Mouse (Mus musculus) lung, adult 2 months (tissue): Measurements from ENCODE around the gene Gxylt2. TPM values are rescaled to one million over a fixed set of nuclear protein-coding genes. Genes with fewer than 3 reads are reported as not detected.

Source experiments
- DNase-seq: peaks from one replicate; pipeline ENCODE4 v3.0.0; 2022
- H3K4me1 ChIP-seq: fragments of 200-500 bp; 2 replicates; pipeline ENCODE4 v1.6.1; 2011; ENCODE audit warnings: low read length; ENCODE audit not compliant: control insufficient read depth, insufficient read depth
- H3K4me3 ChIP-seq: fragments of 200-500 bp; replicated peaks from 2 replicates; pipeline ENCODE3; 2011; ENCODE audit warnings: low read depth, mild to moderate bottlenecking, control low read depth, low read length; ENCODE audit errors: extremely low read depth
- CTCF ChIP-seq: fragments of 200-500 bp; IDR thresholded peaks from 2 replicates; pipeline ENCODE4 v1.5.1; 2011; ENCODE audit warnings: mild to moderate bottlenecking, low read length, control low read depth; ENCODE audit not compliant: insufficient read depth
- POLR2A ChIP-seq: fragments of 200-500 bp; IDR thresholded peaks from 2 replicates; pipeline ENCODE4 v1.6.1; 2011; ENCODE audit warnings: low read depth, mild to moderate bottlenecking, control low read depth, low read length, borderline replicate concordance; ENCODE audit errors: extremely low read depth
- WGBS: fragments of 180-500 bp; shearing (Covaris S2); methylation state at CpG from one replicate; pipeline ENCODE4 v1.1.7; 2018; 5-methylcytosine and 5-hydroxymethylcytosine counted together
- polyA plus RNA-seq: library from polyadenylated mRNA; depleted of rRNA; stranded (reverse); fragments of >200 nt; gene quantifications from 2 replicates; pipeline ENCODE4 v1.2.3, GENCODE M21; 2012

Gene Gxylt2
- polyA plus RNA-seq, 1 experiment = 1.7 TPM

- H3K4me3 ChIP-seq = no peak overlapping the region
- 62% methylated on average over 12 of the region's 12 CpGs for WGBS
- DNase-seq = no peak
- no peaks in the 10 kb centered on the region for H3K4me1 ChIP-seq
- TF ChIP-seq POLR2A (no peak), CTCF (no peak)
Measured at GRCm38 (mm10) chr6:100732376-100733021, 28.0 kb downstream of the Gxylt2 start.

- 80% methylated on average over 10 of the region's 10 CpGs for WGBS
- TF ChIP-seq POLR2A (no peak), CTCF (no peak)
- H3K4me1 ChIP-seq = no peaks in the 10 kb centered on the region
- H3K4me3 ChIP-seq = no peak overlapping the region
- DNase-seq = no peak
Measured at GRCm38 (mm10) chr6:100733218-100733617, 28.7 kb downstream of the Gxylt2 start.

DNA sequence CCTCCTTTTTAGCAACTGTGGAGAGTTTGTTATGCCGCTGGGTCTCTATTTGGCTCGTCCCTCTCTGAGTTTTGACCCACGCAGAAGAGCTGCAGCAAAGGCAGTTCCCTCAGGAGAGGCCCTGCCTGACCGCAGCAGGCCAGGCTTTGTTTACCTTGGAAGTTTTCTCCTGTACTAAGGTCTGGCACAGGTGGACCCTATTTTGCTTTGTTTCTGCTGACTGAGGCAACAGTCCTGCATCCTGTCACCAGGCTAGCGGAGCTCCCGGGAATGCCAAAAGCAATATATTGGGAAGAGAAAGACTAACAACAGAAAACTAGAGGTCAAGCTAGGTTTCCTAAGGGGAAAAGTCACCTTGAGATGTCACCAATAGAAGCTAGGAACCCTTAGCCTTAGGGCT is 29.8 kb downstream of the Gxylt2 start:
- Histone ChIP-seq H3K4me1 (no peaks in the 10 kb centered on the region), H3K4me3 (no peak overlapping the region)
- TF ChIP-seq CTCF (no peak), POLR2A (no peak)
- DNase-seq = no peak
- 74% methylated on average over 6 of the region's 6 CpGs for WGBS

DNA sequence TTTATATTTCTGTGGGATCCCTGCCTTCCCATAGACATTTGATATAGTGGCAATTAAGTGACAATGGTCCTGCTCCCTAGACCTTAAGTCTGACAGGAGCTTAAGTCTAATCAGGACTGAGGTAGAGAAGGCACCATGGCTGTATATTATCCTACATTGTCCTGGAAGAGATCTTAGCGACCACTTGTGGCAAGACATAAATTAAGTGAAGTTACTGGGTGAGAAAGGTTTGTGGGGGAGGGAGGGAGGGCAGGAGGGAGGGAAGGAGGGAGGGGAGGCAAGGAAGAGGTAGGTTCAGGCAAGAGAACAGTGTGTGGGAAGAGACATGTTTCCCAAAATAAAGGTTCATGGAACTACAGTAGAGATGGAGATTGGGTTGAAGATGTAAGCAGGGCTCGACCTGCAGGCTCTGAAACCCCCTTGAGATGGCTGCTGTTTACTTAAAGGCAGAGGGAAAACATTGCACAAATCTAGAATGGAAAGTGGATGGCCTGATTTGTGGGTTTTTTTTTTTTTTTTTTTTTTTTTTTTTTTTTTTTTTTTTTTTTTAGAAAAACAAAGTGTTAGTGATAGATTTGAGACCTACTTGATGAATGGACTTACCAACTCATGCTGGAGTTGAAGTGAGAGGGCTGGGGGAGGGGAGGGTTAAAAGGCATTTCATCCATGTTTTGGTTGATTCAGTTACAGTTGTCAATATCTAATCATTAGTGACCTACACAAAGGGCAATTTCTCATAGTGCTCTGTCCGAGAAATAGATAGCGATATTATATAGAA is 54.1 kb downstream of the Gxylt2 start:
- no peak for DNase-seq
- H3K4me1 ChIP-seq = no peaks in the 10 kb centered on the region
- WGBS = 68% methylated on average over 4 of the region's 4 CpGs
- no peak overlapping the region for H3K4me3 ChIP-seq
- no peak for TF ChIP-seq CTCF
- TF ChIP-seq POLR2A = no peak

DNA sequence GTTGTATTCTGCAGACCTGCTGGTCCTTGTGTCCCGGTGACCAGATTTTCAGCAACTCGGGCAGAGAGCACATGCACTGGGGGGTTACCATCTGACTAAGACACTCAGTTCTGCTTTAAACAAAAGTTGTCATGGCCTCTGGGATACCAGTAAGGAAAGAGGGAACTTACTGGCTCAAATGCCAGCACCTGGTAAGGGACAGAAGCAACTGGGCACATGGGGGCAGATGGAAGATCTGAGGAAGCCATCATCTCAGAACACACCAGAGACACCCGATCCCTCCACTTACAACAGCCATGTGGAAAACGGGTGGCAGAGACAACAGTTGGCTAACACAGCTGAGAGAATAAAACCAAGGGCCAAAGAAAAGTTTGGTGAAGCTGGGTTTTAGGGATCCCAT is 63.2 kb downstream of the Gxylt2 start:
- 83% methylated on average over 4 of the region's 4 CpGs for WGBS
- no peak for TF ChIP-seq CTCF
- TF ChIP-seq POLR2A = no peak

DNA sequence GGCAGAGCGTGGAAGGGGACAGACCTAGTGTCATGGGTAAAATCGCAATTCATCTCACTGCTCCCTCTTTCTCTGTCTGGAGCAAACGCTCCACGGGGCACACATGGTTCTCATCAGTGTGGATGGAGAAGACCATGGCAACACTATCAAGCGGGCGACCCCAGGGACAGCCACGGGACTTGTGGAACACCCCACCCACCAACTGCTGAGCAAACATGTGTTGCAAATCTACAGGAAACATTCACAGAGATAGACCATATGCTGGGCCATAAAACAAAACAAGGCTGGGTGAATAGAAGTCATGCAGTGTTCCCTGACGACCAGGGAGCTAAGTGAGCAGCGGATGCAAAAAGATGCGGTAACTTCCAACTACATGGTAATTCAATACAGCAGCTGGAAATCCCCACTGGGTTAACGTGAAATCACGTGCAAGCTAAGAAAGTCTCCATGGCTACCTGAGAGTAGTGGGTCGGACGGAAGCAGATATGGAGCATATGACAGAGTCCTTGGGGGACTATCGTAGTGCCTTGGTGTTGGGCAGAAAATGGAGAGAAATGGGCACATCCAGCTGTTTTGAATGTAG is 71.5 kb downstream of the Gxylt2 start:
- TF ChIP-seq CTCF = no peak
- DNase-seq = no peak
- WGBS = 84% methylated on average over 15 of the region's 15 CpGs
- no peaks in the 10 kb centered on the region for H3K4me1 ChIP-seq
- H3K4me3 ChIP-seq = no peak overlapping the region

More for the DNA sequence above, 63.2 kb downstream of the Gxylt2 start:
- no peaks in the 10 kb centered on the region for H3K4me1 ChIP-seq
- DNase-seq = no peak
- no peak overlapping the region for H3K4me3 ChIP-seq

GRCm38 (mm10) chr6:100778595-100778994 is 74.1 kb downstream of the Gxylt2 start:
- no peak for DNase-seq
- H3K4me1 ChIP-seq = no peaks in the 10 kb centered on the region
- no peak overlapping the region for H3K4me3 ChIP-seq
- 85% methylated on average over 5 of the region's 5 CpGs for WGBS
- TF ChIP-seq POLR2A = no peak

GRCm38 (mm10) chr6:100780421-100780820 is 75.9 kb downstream of the Gxylt2 start:
- 42% methylated on average over 4 of the region's 4 CpGs for WGBS
- Histone ChIP-seq H3K4me3 (no peak overlapping the region), H3K4me1 (no peaks in the 10 kb centered on the region)
- no peak for TF ChIP-seq POLR2A
- TF ChIP-seq CTCF = no peak
- no peak for DNase-seq

GRCm38 (mm10) chr6:100781644-100782043 is 77.1 kb downstream of the Gxylt2 start:
- H3K4me1 ChIP-seq = no peaks in the 10 kb centered on the region
- WGBS = 82% methylated on average over 6 of the region's 6 CpGs

GRCm38 (mm10) chr6:100787726-100788125 is 83.2 kb downstream of the Gxylt2 start:
- TF ChIP-seq POLR2A = no peak
- no peak for TF ChIP-seq CTCF
- H3K4me3 ChIP-seq = no peak overlapping the region
- WGBS = 96% methylated on average over 1 of the region's 1 CpGs
- no peak for DNase-seq
- no peaks in the 10 kb centered on the region for H3K4me1 ChIP-seq

More at GRCm38 (mm10) chr6:100781644-100782043, 77.1 kb downstream of the Gxylt2 start:
- TF ChIP-seq CTCF (no peak), POLR2A (no peak)
- DNase-seq = no peak
- no peak overlapping the region for H3K4me3 ChIP-seq
